Mouse (Mus musculus): Measurements from ENCODE around the gene Jph4.
A peak's percentile ranks its signal among the peaks of the same experiment; 100 is the strongest.

Gene Jph4

DNA sequence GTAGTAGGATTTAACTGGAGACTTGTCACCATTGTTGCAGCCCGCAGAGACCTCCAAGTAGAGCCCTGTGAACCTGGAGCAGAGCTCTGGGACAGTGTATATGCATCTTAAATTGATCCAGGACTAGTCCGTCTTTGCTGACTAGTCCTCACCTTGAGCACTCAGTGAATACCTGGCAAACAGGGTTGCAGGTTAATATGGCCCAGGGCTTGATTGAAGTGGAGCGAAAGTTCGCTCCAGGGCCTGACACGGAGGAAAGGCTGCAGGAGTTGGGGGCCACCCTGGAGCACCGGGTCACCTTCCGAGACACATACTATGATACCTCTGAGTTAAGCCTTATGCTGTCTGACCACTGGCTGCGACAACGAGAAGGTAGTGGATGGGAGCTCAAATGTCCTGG lies 21.5 kb downstream of the Jph4 start:
- no peak for DNase-seq (ENCODE audit: low read depth, low spot score)

DNA sequence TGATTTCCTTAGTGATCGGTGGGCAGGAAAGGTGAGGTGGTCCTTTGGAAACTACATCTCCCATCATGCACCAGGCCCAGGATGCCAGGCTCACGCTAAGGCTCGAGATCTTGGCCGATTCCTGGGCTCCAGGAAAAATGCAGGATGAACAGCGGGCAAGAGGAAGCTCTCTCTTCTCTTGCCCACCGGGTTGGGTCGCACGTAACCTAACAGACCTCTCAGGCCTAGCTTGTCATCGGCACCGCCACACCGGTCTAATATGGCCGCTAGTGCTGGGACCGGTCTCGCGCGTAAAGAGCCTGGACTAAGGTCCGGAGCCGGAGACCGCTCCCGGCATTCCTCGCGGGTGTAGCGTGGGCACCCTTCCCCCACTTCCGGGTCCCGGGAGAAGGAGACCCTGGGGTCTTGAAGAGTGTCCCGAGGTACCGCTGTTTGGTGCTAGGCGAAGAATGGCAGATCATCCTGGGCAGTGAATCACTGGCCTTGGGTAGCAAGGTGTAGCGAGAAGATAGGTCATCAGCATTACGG lies 22.0 kb downstream of the Jph4 start, which contains the start of gene Thtpa:
Gene Thtpa, plus strand, starts transcription at position 81 of the 528 bp plus-strand sequence.
- no peak for DNase-seq (ENCODE audit: low read depth, low spot score)

DNA sequence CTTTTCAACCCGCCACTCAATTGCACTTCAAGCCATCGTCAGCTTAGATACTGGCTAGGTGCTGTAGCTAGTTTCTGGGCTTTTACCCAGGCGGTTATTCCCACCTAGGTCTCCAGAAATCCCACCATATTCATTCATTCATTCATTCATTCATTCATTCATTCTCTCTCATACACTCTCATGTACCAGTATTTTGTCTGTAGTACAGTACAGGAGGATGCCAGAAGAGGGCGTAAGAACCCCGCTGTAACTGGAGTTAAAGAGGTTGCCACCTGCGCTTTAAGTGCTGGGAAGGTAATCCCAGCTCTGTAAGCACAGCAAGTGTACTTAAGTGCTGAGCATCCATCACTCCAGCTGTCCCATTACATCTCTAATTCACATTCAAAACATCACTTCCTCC lies 22.8 kb downstream of the Jph4 start:
- DNase-seq (ENCODE audit: low read depth, low spot score): no peak

DNA sequence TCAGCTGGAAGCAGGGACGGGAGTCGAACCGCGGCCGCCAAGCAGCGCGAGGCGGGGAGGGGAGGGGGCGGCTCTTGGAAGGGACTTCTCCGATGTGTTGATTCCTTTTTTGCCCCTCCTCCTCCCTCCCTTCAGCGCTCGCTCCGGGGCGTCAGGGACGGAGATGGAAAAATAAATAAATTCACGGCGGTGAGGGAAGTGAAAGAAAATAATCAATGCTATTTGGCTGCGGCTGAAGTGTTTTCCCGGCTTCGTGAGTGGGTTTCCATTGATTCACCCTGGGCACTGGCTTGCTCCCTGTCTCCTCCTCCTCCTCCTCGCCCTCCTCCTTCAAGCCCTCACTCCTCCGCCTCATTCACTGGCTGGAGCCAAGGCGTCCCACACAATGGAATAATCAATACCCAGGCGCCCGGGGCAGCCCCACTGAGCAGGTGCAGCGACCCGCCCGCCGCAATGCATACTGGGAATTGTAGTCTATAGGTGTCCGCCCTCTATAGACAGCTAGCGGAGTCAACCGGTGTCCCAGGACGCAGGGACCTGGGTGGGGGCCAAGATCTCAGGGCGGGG lies 24.6 kb downstream of the Jph4 start, which contains the start of gene Zfhx2:
Gene Zfhx2, minus strand, starts transcription at position 314 of the 567 bp plus-strand sequence.
- peak; percentile 84 for DNase-seq (ENCODE audit: low read depth, low spot score)

DNA sequence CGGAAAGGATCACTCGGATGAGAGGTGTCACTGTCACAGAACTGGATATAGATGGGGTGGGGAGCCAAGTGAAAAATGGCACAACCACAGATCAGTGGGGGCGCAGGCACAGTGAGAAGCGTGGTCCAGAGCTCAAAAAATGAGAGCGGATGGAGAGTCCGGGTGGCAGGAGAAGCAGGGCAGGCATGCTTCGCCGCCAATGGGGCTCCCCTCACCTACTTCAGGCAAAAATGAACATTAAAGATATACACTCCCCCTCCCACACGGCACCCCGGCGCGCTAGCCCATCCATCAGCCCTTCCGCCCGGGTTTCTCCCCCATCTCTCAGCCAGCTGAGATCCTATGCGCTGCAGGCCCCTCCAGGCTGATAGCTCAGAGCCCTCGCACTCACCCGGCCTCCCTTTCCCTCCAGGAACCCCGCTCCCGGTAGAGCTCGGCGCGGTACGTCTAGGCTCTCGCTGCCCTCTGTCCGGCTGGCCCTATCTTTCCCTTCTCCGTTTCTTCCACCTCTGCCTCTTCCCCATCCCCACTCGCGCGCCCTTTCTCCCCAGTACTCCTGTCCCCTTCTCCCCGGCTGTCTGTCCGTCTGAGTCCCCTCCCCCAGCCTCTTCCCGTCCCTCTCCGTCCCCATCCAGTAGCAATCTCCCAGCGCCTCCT lies 25.4 kb downstream of the Jph4 start:
- DNase-seq (ENCODE audit: low read depth, low spot score): no peak

DNA sequence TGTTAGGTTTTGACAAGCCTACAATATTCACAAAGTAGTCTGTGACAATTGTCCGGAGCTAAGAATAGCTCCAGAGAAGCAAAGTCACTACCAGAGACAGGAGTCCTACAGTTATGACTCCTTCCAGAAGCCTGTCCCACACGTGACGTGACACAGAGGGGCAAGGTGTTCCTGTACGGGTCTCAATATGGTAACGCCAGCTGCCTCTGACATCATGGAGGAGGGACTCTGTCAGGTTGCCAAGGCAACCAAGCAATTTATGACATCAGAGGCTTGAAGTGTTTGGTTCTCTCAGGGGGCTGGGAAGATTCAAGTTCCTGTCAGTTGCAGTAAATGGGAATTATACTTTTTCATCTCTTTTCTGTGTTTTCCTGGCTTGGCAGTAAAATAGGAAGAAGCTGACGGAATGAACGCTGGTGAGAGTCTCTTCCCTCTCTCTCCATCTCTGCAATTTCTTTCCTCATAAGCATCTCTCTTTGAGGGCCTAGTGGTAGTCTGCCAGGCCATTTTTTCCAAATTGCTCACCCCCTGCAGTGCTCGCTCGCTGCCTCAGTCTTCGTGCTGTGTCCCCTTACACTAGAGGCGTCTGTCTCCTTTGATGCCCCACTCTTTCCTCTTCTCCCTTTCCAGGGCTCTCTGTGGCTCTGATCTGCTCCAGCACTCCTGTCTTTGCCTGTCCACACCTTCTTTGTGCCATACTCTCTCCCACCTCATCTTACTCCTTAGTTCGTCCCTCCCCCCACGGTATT lies 27.4 kb downstream of the Jph4 start:
- no peak for DNase-seq (ENCODE audit: low read depth, low spot score)

DNA sequence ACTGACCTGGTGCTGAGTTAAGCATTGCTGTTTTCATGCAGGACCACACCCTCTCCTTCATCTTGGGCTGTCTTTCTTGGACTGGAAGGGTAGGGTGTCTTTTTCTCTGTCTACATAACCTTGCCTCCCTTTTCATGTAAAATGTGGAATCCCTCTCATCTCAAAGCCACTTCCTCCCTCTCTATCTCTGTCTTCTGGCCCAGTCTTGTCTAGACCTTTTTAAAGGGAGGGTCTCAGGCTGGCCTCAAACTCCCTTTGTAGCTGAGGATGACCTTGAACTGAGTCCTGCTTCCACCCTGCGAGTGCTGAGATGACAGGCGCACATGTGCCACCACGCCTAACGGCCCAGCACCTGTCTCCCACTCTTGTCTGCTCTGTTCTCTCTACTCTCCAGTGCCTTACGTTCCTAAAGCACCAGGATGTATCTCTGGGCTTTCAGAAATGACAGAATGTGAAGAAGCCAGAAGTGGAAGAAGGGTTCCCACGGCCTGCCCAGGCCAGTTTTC lies 30.7 kb downstream of the Jph4 start:
- DNase-seq (ENCODE audit: low read depth, low spot score): peak; percentile 68

DNA sequence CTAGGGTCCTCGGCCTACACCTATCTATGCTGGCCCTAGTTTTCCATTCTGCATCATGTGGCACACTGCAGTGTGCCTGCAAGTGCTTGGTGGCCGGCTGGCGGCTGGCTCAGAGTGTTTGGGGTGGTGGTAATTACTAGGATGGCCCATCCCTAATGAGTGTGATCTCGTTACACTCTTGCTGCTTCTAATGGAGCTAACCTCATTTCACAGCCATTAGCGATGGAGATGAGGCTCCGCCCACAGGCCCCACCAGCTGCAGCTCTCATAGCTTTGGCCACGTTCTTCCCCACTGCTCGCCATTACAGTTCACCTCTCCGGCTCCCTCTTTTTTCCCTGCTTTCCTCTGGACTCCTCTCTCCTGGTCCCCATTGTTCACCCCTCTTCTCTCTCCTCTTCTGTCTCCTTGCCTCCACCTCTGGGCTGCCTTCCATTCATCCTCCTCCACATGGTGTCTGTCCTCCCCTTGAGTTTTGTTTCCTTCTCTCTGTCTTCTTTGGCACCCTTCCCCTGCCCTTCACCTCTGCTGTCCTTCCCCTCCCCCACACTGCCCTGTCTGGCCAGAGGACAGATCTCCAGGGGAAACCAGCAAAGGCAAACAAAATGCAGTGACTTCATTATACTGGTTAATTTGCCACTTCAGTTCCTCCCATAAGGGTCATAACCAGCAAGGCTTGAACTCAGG lies 31.3 kb downstream of the Jph4 start:
- no peak for DNase-seq (ENCODE audit: low read depth, low spot score)

DNA sequence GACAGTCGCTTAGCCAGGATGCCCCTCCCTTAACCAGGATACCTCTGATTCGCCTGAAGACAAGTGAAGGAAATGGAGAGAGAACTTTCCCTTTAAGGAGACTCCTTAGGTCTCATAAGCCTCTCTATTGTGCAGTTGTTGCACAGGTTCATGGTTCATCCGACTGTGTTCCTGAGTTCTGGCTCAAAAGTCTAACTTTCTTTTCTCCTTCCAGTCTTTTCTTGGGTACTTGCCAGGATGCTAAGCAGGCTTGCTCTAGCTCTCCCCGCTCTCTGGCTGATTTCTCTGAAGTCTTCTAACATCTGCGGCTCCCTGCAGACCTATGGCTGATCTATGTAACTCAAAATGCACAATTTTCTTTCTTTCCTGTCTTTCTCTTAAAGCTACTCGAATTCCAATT lies 33.3 kb downstream of the Jph4 start:
- DNase-seq (ENCODE audit: low read depth, low spot score): no peak

DNA sequence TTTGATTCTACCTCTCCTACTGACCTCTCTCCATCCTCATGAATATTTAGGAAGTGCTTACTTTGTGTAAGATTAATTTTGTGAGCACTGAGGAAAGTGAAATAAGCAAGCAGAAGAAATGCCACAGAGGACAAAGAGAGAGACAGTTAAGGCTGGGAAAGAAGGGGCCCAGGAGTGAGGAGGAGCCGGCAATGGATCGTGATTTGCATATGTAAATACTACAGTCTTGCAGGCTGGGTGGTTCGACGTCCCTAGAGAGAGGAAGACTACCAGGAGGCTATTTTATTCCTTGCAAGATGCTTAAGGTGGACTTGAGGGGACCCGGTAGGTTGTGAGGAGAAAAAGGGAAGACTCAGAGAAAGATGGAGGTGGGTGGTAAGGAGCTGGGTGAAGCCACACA lies 35.6 kb downstream of the Jph4 start:
- DNase-seq (ENCODE audit: low read depth, low spot score): no peak

DNA sequence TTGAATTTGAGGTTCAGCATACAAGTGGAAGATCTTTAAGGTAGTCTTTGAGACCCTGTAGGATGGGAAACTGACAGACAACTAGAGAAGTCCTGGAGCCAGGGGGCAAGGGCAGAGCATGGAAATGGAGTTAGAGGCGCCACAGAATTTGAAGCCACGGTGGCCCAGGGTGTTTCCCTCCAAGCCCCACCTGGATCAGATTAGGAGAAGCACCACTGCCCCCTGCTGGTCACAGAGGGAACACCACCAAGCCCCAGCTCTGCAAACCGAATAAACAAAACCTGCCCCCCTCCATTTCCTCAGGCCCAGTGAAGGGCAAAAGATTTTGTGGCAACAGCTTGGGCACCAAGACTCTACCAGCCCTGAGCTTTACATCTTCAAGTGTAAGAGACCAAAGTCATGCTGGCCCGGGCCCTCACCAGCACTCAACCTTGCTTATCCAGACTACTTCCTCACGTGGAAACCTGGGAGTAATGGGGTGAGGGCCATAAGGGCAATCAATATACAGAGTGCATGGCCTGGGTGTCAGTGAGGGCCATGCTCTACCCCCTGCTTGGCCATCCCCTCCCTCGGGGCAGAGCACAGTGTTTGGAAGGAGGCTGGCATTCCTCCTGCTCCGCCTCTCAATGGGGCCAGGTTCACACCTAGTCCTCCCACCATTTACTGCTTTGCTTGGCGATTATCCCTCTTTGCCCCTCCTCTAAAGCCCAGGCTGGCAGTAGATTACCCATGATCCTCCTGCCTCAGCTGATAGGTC lies 37.3 kb downstream of the Jph4 start:
- DNase-seq (ENCODE audit: low read depth, low spot score): peak; percentile 75

DNA sequence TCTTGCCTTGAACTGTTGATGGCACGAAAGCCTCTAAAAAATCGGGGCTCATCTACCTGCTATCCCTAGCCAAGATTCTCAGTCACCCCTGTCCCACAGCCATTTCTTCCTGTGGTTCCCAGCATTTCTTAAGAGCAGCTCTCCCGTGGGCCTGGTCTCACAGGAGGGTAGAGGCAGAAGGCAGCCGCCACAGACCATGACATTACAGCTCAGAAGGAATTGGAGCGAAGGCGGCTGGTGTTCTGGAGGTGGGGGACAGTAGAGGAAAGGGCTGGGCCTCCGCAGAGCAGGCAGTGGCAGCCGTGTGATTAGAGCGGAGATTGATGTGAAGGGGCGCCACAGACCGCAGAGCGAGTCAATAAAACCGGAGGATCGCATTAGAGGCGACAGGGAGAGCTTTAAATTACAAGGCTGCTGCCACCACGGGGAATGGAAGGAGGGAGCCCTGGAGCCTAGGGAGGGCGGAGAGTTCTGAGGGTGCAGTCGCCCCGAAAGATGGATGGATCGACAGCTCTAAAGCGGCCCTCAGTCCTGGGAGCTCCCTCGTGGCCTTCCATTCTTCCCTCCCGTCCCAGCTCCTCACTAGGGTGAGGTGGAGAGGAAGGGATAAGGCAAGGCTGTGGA lies 38.3 kb downstream of the Jph4 start:
- DNase-seq (ENCODE audit: low read depth, low spot score): no peak

DNA sequence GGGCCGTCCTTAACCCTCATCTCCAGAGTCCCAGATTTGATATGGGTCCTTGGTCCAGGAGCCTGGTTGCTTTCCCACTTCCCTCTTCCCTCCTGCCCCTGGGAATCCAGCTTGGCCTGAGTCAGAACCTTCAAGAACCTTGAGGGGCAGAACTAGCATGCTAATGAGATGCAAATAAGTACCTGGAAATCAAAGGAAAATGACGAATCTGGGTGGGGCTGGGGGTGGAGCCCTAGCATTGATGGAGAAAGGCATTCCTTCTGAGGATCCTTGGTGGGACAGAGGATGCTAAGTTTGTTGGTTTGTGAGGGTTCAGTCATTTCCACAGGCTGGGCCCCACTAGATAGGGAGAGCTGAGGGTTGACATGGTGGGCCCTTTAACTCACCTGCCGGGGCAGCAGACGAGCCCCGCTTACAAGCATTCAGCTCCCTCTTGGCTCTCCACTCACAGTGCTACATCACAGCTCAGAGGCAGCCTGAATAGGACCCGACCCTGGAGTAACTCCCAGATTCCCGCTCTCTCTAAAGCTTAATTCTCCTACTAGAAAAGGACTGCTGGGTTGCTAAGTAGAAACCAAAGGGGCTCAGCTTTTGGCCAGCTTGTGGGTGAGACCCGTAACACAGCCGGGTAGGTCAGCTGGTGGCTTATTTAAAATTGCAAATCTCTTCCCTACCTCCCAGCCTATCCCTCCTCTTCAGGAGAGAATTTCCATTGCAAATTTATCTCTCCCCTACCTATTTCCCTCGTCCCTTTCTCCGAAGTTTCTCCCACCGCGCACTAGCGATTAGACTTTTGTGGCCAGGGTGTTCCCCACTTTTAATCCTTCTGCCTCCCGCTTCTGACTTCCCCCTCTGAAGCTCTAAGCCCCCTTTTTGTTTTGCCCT lies 39.0 kb downstream of the Jph4 start:
- DNase-seq (ENCODE audit: low read depth, low spot score): no peak

DNA sequence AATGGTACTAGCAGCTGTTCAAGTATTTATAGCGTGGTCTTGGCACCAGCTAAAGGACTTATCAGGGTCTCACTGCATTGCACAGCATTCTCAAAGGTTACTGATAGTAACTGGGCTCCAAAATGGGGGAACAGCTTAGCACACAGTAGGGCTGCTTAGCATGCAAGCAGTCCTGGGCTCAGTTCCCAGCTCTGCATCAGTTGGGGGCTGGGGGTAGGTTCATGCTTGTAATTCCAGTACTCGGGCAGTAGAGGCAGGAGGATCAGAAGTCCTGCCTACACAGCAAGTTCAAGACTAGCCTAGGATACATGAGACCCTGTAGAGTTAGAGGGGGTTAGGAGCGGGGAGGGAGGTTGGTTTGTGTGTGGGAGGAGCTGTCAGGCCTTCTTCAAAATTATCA lies 39.8 kb downstream of the Jph4 start:
- no peak for DNase-seq (ENCODE audit: low read depth, low spot score)

DNA sequence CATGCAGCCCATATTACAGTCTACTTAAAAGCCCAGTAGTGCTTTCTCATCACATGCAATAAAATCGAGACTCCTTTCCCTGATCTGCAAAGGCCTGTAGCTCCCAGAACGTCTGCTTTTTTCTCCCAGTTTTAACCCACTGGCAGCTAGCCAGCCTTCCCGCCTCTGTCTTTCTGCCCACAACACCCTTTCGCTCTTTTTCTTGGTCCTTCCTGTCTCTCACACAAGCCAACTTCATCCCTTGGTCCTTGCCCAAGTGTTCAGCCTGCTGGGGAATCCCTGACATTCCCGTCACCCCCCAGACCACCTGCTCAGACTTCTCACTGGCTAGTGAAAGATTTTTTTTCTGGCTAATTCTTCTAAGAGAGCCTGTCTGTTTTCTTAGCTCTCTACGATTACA lies 40.5 kb downstream of the Jph4 start:
- DNase-seq (ENCODE audit: low read depth, low spot score): no peak

DNA sequence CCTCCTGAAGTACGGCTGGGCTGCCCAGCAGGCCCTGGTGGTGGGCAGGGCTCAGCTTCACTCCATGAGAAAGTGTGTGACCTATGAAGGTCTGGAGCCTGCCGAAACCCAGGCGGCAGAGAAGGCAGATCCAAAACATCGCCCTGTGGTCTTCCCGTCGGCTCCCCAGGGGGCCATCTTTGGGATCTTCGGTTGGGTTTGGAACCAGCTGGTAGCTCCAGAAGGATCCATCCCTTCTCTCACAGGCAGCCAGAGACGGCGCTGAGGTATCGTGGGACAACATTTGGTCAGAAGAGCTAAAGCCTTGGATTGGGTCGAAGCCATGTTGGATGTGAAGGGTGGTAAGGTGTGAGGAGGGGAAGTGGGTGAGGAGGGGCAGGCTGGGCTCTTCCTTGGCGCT lies 42.3 kb downstream of the Jph4 start:
- DNase-seq (ENCODE audit: low read depth, low spot score): no peak

DNA sequence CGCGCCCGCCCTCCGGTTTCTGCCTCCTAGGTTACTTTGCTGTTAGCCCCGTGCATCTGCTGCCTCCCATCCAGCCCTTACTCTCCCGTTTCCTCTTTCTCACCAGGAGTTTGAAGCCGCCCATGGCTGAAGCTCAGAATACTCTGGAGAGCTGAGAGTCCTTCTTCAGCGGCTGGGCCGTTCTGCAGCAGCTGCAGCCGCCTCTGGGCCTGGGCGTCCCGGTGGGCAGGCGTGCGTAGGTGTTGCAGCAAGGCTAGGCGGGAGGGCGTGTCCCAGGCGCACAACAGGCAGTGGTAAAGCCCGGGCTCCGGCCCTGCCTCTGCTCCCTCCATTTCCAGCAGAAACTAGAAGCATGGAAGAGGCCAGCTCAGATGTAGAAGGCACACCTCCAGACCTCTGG lies 45.0 kb downstream of the Jph4 start:
- DNase-seq (ENCODE audit: low read depth, low spot score): no peak

DNA sequence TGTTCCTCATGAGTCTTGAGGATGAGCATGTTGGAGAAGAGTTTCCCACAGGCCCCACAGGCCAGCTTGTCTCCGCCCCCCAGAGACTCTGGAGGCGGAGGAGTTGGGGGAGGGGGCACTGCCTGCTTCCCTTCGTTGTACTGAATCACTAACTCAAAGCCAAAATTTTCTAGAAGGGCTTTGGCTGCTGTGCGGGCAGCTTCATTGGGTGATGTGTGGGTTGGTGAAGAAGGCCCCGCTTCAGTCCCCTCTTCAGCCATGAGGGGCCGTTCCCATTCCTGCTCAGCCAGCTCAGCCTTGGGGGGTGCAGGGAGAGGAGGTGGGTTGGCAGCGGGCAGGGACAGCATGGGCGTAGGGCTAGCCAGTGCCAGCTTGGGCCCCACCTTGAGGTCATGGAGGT lies 50.7 kb downstream of the Jph4 start:
- DNase-seq (ENCODE audit: low read depth, low spot score): no peak

DNA sequence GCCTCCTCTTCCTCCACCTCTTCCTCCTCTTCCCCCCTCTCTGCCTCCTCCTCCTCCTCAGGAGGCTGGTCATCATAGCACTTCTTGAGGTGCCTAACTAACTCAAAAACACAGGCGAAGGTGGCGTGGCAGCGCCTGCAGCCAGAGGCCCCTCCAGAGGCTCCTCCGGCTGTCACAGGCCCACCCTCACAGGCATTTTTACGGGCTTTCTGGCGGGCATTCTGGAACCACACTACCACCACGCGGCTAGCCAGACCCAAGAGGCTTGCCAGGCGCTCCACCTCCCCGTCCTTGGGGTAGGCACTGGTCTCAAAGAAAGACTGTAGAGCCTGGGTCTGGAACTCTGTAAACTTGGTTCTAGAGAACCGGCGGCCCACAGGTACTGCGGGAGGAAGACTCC lies 51.3 kb downstream of the Jph4 start:
- no peak for DNase-seq (ENCODE audit: low read depth, low spot score)
